Mouse (Mus musculus) MEL (cell line): ENCODE data around the gene Gm28035.

Experiments
- CTCF ChIP-seq, 3 experiments: IDR thresholded peaks in 2 of 3; conservative IDR thresholded peaks in 1 of 3; 2 replicates each; pipeline ENCODE4 v1.5.1; 2011 to 2012; ENCODE audit warnings: low read length in 3 of 3, low read depth in 2 of 3, mild to moderate bottlenecking in 2 of 3, improper control_type of control experiment in 1 of 3, inconsistent platforms in 1 of 3, mixed read lengths in 1 of 3, moderate library complexity in 1 of 3; ENCODE audit not compliant: control insufficient read depth in 1 of 3, insufficient read depth in 1 of 3, poor library complexity in 1 of 3, severe bottlenecking in 1 of 3
- EP300 ChIP-seq, 2 experiments: IDR thresholded peaks; 2 replicates each; pipeline ENCODE4 v1.6.1; 2011; ENCODE audit warnings: improper control_type of control experiment in 2 of 2, low read length in 2 of 2, low read depth in 1 of 2, mild to moderate bottlenecking in 1 of 2
- GABPA ChIP-seq: IDR thresholded peaks from 2 replicates; pipeline ENCODE4 v1.6.1; 2012; ENCODE audit warnings: low read depth, mild to moderate bottlenecking, inconsistent platforms, low read length, improper control_type of control experiment, moderate library complexity
- MAFK ChIP-seq: IDR thresholded peaks from 2 replicates; pipeline ENCODE4 v1.6.1; 2011; ENCODE audit warnings: low read depth, mild to moderate bottlenecking, low read length, improper control_type of control experiment, borderline replicate concordance
- MXI1 ChIP-seq: IDR thresholded peaks from 2 replicates; pipeline ENCODE4 v1.6.1; 2011; ENCODE audit warnings: mild to moderate bottlenecking, low read depth, low read length, improper control_type of control experiment
- NELFE ChIP-seq: IDR thresholded peaks from 2 replicates; pipeline ENCODE4 v1.6.1; 2011; ENCODE audit warnings: low read depth, low read length, improper control_type of control experiment
- POLR2A ChIP-seq, 2 experiments: IDR thresholded peaks; 2 replicates each; pipeline ENCODE4 v1.6.1; 2011 to 2012; ENCODE audit warnings: low read length in 2 of 2, mild to moderate bottlenecking in 2 of 2, control low read depth in 1 of 2, improper control_type of control experiment in 1 of 2, low read depth in 1 of 2, moderate library complexity in 1 of 2; ENCODE audit not compliant: control insufficient read depth in 1 of 2, insufficient read depth in 1 of 2, poor library complexity in 1 of 2
- POLR2AphosphoS2 ChIP-seq: IDR thresholded peaks from 2 replicates; pipeline ENCODE4 v1.6.1; 2011; ENCODE audit warnings: low read length, improper control_type of control experiment
- RCOR1 ChIP-seq: IDR thresholded peaks from 2 replicates; pipeline ENCODE4 v1.6.1; 2012; ENCODE audit warnings: low read depth, mild to moderate bottlenecking, inconsistent platforms, low read length, improper control_type of control experiment
- USF1 ChIP-seq: IDR thresholded peaks from 2 replicates; pipeline ENCODE4 v1.6.1; 2014; ENCODE audit warnings: low read depth, mild to moderate bottlenecking, inconsistent platforms, low read length, improper control_type of control experiment, moderate library complexity
- ZC3H11A ChIP-seq: IDR thresholded peaks from 2 replicates; pipeline ENCODE4 v1.6.1; 2012; ENCODE audit warnings: low read depth, mild to moderate bottlenecking, inconsistent platforms, low read length, improper control_type of control experiment
- ZNF384 ChIP-seq: IDR thresholded peaks from 2 replicates; pipeline ENCODE4 v1.6.1; 2012; ENCODE audit warnings: low read depth, mild to moderate bottlenecking, inconsistent platforms, low read length, improper control_type of control experiment

DNA sequence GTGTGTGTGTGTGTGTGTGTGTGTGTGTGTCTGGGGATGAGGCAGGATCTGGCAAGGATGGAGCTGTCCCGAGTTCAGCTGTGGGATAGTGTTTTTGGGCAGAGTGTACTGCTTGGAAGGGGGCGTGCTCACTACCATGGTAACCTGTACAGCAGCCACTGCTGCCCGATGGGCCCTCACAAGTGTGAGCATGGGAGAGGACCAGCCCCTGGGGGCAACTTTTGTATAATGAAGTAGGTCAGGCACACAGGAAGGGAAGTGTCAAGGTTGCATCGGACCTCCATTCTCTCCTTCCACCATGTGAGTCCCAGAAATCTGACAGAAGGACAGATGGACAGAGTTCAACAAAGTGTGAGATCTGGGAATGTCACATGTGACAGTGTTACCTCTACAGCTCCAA lies 7.3 kb downstream of the Gm28035 start:
- TF ChIP-seq CTCF (IDR thresholded peaks at IDR 0.05 in 2 of 3, conservative IDR thresholded peaks at IDR 0.05 in 1 of 3; ENCODE audit: control insufficient read depth in 1 of 3, insufficient read depth in 1 of 3, low read depth in 2 of 3, low read length in 3 of 3, poor library complexity in 1 of 3, severe bottlenecking in 1 of 3) (no peak), USF1 (no peak), MAFK (no peak), MXI1 (no peak), POLR2AphosphoS2 (no peak), EP300 (IDR thresholded peaks at IDR 0.05; ENCODE audit: low read depth in 1 of 2, low read length in 2 of 2) (no peak), RCOR1 (no peak), NELFE (no peak), POLR2A (IDR thresholded peaks at IDR 0.05; ENCODE audit: control insufficient read depth in 1 of 2, insufficient read depth in 1 of 2, low read depth in 1 of 2, low read length in 2 of 2, poor library complexity in 1 of 2) (no peak), GABPA (no peak), ZC3H11A (no peak), ZNF384 (no peak)
